Mouse (Mus musculus): ENCODE results near the gene Ccno. TPM values are rescaled to one million over a fixed set of nuclear protein-coding genes. Genes with fewer than 3 reads are reported as not detected.

The Ccno gene
- polyA plus RNA-seq (2014; fragmentation: Nextera tagmentation; extraction: Ambion mirVana) = 5.3 and 7.3 TPM in 2 replicates

DNA sequence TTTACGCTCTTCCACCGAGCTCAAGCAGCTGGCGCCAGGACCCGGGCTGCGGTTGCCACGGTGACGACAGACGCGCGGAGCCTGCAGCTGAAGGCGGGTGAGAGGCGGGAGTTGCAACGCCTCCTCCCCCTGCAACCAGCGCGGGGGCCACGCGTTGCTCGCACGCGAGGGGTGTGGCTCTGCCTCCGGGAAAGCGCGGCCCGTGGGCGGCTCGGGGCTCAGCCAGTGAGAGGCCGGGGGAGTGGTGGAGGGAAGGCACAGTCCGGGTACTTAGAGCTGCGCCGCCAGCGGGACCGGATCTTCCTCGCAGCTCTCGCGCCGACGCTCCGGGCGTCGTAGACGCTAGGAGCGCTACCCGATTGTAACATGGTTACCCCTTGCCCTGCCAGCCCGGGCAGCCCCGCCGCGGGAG is at the start of gene Ccno:
TSS of gene Ccno (plus strand) at position 271 of the 412 bp plus-strand sequence.
- peaks cover 26% of the 10 kb centered on the region for H3K4me1 ChIP-seq (replicated peaks; ENCODE audit: control insufficient read depth, insufficient read depth, low read length)

DNA sequence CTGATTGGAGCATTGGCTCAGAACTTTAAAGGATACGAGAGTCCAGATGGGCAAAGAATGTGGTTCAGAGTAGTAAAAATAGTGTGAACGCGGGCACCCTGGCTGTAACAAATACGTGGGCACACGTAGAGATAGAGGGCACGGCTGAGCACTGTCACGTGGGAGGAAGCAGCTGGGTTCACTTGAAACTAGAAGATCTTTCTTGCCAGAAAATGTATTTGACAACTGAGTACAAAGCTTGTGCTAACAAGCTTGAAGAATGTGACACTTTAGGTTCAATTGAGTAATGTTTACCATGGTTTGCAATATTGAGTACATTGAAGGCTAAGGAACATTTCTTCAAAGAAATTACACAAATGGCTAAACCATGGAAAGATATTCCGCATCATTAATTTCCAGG is 49.5 kb upstream of the Ccno start:
- no peak overlapping the region for H3K4me2 ChIP-seq (ENCODE audit: low read depth, low read length, severe bottlenecking)
- DNase-seq (ENCODE audit: low spot score) = no peak
- no peaks in the 10 kb centered on the region for H3K4me1 ChIP-seq (replicated peaks; ENCODE audit: control insufficient read depth, insufficient read depth, low read length)
- no peaks in the 10 kb centered on the region for H3K27me3 ChIP-seq (ENCODE audit: control insufficient read depth, insufficient read depth, low read length)
- 97% methylated on average over 8 of the region's 8 CpGs for WGBS
- no peak for ATAC-seq (replicated peaks; ENCODE audit: low FRiP score)
- no peaks in the 10 kb centered on the region for H3K9me3 ChIP-seq (ENCODE audit: control insufficient read depth, low read length)
- no peaks in the 10 kb centered on the region; the same call in 1 of the 2 replicates for H3K36me3 ChIP-seq (ENCODE audit: control insufficient read depth, insufficient read depth, low read length)
- H3K4me3 ChIP-seq (ENCODE audit: low read depth, low read length) = no peak overlapping the region
- H3K9ac ChIP-seq (ENCODE audit: low read length) = no peak overlapping the region
- no peak overlapping the region for H3K27ac ChIP-seq (ENCODE audit: low read depth, low read length)

More for the DNA sequence above, at the start of gene Ccno:
- DNase-seq (ENCODE audit: low spot score) (peak; percentile 94), ATAC-seq (replicated peaks; ENCODE audit: low FRiP score) (peak; percentile 90)
- Histone ChIP-seq H3K4me3 (ENCODE audit: low read depth, low read length) (peak within 1 kb of the TSS; percentile 43), H3K4me2 (ENCODE audit: low read depth, low read length, severe bottlenecking) (peak within 1 kb of the TSS; percentile 92), H3K36me3 (ENCODE audit: control insufficient read depth, insufficient read depth, low read length) (no peaks in the 10 kb centered on the region), H3K9ac (ENCODE audit: low read length) (peak within 1 kb of the TSS; percentile 37), H3K9me3 (ENCODE audit: control insufficient read depth, low read length) (no peaks in the 10 kb centered on the region), H3K27me3 (ENCODE audit: control insufficient read depth, insufficient read depth, low read length) (peaks cover 61% of the 10 kb centered on the region), H3K27ac (ENCODE audit: low read depth, low read length) (no peak within 1 kb of the TSS)
- WGBS = under 1% methylated on average over 47 of the region's 47 CpGs

- Histone ChIP-seq H3K9me3 (ENCODE audit: control insufficient read depth, low read length) (no peaks in the 10 kb centered on the region), H3K27ac (ENCODE audit: low read depth, low read length) (no peak overlapping the region), H3K4me1 (replicated peaks; ENCODE audit: control insufficient read depth, insufficient read depth, low read length) (no peaks in the 10 kb centered on the region), H3K9ac (ENCODE audit: low read length) (no peak overlapping the region), H3K4me3 (ENCODE audit: low read depth, low read length) (no peak overlapping the region), H3K36me3 (ENCODE audit: control insufficient read depth, insufficient read depth, low read length) (no peaks in the 10 kb centered on the region; the same call in 1 of the 2 replicates), H3K27me3 (ENCODE audit: control insufficient read depth, insufficient read depth, low read length) (no peaks in the 10 kb centered on the region), H3K4me2 (ENCODE audit: low read depth, low read length, severe bottlenecking) (no peak overlapping the region)
- ATAC-seq (replicated peaks; ENCODE audit: low FRiP score) (no peak), DNase-seq (ENCODE audit: low spot score) (no peak)
- WGBS = 82% methylated on average over 15 of the region's 15 CpGs
Measured at GRCm38 (mm10) chr13:112941879-112942330, 45.7 kb upstream of the Ccno start.

- Histone ChIP-seq H3K9ac (ENCODE audit: low read length) (no peak overlapping the region), H3K36me3 (ENCODE audit: control insufficient read depth, insufficient read depth, low read length) (no peaks in the 10 kb centered on the region; the same call in 1 of the 2 replicates), H3K9me3 (ENCODE audit: control insufficient read depth, low read length) (no peaks in the 10 kb centered on the region), H3K27ac (ENCODE audit: low read depth, low read length) (no peak overlapping the region), H3K4me2 (ENCODE audit: low read depth, low read length, severe bottlenecking) (no peak overlapping the region), H3K27me3 (ENCODE audit: control insufficient read depth, insufficient read depth, low read length) (no peaks in the 10 kb centered on the region), H3K4me1 (replicated peaks; ENCODE audit: control insufficient read depth, insufficient read depth, low read length) (no peaks in the 10 kb centered on the region), H3K4me3 (ENCODE audit: low read depth, low read length) (no peak overlapping the region)
- ATAC-seq (replicated peaks; ENCODE audit: low FRiP score) (no peak), DNase-seq (ENCODE audit: low spot score) (no peak)
- WGBS = 94% methylated on average over 9 of the region's 9 CpGs
Measured at GRCm38 (mm10) chr13:112945312-112945711, 42.3 kb upstream of the Ccno start.

- Histone ChIP-seq H3K4me1 (replicated peaks; ENCODE audit: control insufficient read depth, insufficient read depth, low read length) (no peaks in the 10 kb centered on the region), H3K27me3 (ENCODE audit: control insufficient read depth, insufficient read depth, low read length) (no peaks in the 10 kb centered on the region), H3K9me3 (ENCODE audit: control insufficient read depth, low read length) (no peaks in the 10 kb centered on the region), H3K27ac (ENCODE audit: low read depth, low read length) (no peak overlapping the region), H3K4me2 (ENCODE audit: low read depth, low read length, severe bottlenecking) (no peak overlapping the region), H3K36me3 (ENCODE audit: control insufficient read depth, insufficient read depth, low read length) (no peaks in the 10 kb centered on the region; the same call in 1 of the 2 replicates), H3K9ac (ENCODE audit: low read length) (no peak overlapping the region), H3K4me3 (ENCODE audit: low read depth, low read length) (no peak overlapping the region)
- ATAC-seq (replicated peaks; ENCODE audit: low FRiP score) = no peak
- WGBS = 86% methylated on average over 6 of the region's 6 CpGs
- DNase-seq (ENCODE audit: low spot score) = no peak
Measured at GRCm38 (mm10) chr13:112945900-112946299, 41.7 kb upstream of the Ccno start.

- Histone ChIP-seq H3K27me3 (ENCODE audit: control insufficient read depth, insufficient read depth, low read length) (no peaks in the 10 kb centered on the region), H3K4me1 (replicated peaks; ENCODE audit: control insufficient read depth, insufficient read depth, low read length) (no peaks in the 10 kb centered on the region), H3K4me3 (ENCODE audit: low read depth, low read length) (no peak overlapping the region), H3K9me3 (ENCODE audit: control insufficient read depth, low read length) (no peaks in the 10 kb centered on the region), H3K9ac (ENCODE audit: low read length) (no peak overlapping the region), H3K27ac (ENCODE audit: low read depth, low read length) (no peak overlapping the region), H3K36me3 (ENCODE audit: control insufficient read depth, insufficient read depth, low read length) (no peaks in the 10 kb centered on the region; the same call in 1 of the 2 replicates), H3K4me2 (ENCODE audit: low read depth, low read length, severe bottlenecking) (no peak overlapping the region)
- ATAC-seq (replicated peaks; ENCODE audit: low FRiP score) (no peak), DNase-seq (ENCODE audit: low spot score) (no peak)
- WGBS = 95% methylated on average over 8 of the region's 8 CpGs
Measured at GRCm38 (mm10) chr13:112954067-112954466, 33.5 kb upstream of the Ccno start.

DNA sequence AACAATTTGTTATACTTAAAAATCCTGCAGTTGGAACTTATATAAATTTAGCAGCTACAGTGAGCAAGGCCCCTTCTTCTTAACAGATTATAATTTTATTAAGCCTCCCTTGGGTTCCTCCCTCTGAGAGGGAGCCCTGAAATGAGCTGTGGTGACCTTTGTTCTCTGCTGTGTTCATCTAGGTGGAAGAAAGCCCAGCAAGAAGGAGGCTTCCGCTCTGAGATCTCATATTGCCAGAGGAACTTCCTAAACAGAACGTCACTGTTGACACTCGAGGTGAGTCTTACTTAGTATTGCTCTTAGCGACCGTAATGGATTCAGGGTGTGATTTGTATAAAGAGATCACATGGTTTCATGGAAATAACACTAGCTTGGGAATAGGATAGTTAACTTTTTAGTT is 24.5 kb upstream of the Ccno start:
- ATAC-seq (replicated peaks; ENCODE audit: low FRiP score) = no peak
- WGBS = 87% methylated on average over 5 of the region's 5 CpGs
- H3K36me3 ChIP-seq (ENCODE audit: control insufficient read depth, insufficient read depth, low read length) = no peaks in the 10 kb centered on the region; the same call in 1 of the 2 replicates

GRCm38 (mm10) chr13:112964421-112964820 is 23.2 kb upstream of the Ccno start:
- Histone ChIP-seq H3K27me3 (ENCODE audit: control insufficient read depth, insufficient read depth, low read length) (no peaks in the 10 kb centered on the region), H3K9ac (ENCODE audit: low read length) (no peak overlapping the region), H3K9me3 (ENCODE audit: control insufficient read depth, low read length) (no peaks in the 10 kb centered on the region), H3K36me3 (ENCODE audit: control insufficient read depth, insufficient read depth, low read length) (no peaks in the 10 kb centered on the region; the same call in 1 of the 2 replicates), H3K4me1 (replicated peaks; ENCODE audit: control insufficient read depth, insufficient read depth, low read length) (no peaks in the 10 kb centered on the region), H3K27ac (ENCODE audit: low read depth, low read length) (no peak overlapping the region), H3K4me2 (ENCODE audit: low read depth, low read length, severe bottlenecking) (no peak overlapping the region), H3K4me3 (ENCODE audit: low read depth, low read length) (no peak overlapping the region)
- 91% methylated on average over 12 of the region's 12 CpGs for WGBS
- no peak for DNase-seq (ENCODE audit: low spot score)
- no peak for ATAC-seq (replicated peaks; ENCODE audit: low FRiP score)

More for the DNA sequence above, 24.5 kb upstream of the Ccno start:
- Histone ChIP-seq H3K27ac (ENCODE audit: low read depth, low read length) (no peak overlapping the region), H3K9ac (ENCODE audit: low read length) (no peak overlapping the region), H3K4me1 (replicated peaks; ENCODE audit: control insufficient read depth, insufficient read depth, low read length) (no peaks in the 10 kb centered on the region), H3K9me3 (ENCODE audit: control insufficient read depth, low read length) (no peaks in the 10 kb centered on the region), H3K4me3 (ENCODE audit: low read depth, low read length) (no peak overlapping the region), H3K4me2 (ENCODE audit: low read depth, low read length, severe bottlenecking) (no peak overlapping the region), H3K27me3 (ENCODE audit: control insufficient read depth, insufficient read depth, low read length) (no peaks in the 10 kb centered on the region)
- DNase-seq (ENCODE audit: low spot score) = no peak

GRCm38 (mm10) chr13:112967267-112967666 is 20.3 kb upstream of the Ccno start:
- Histone ChIP-seq H3K36me3 (ENCODE audit: control insufficient read depth, insufficient read depth, low read length) (no peaks in the 10 kb centered on the region; the same call in 1 of the 2 replicates), H3K27me3 (ENCODE audit: control insufficient read depth, insufficient read depth, low read length) (no peaks in the 10 kb centered on the region), H3K4me2 (ENCODE audit: low read depth, low read length, severe bottlenecking) (no peak overlapping the region), H3K4me3 (ENCODE audit: low read depth, low read length) (no peak overlapping the region), H3K9ac (ENCODE audit: low read length) (no peak overlapping the region), H3K4me1 (replicated peaks; ENCODE audit: control insufficient read depth, insufficient read depth, low read length) (no peaks in the 10 kb centered on the region), H3K27ac (ENCODE audit: low read depth, low read length) (no peak overlapping the region), H3K9me3 (ENCODE audit: control insufficient read depth, low read length) (no peaks in the 10 kb centered on the region)
- ATAC-seq (replicated peaks; ENCODE audit: low FRiP score) = no peak
- 94% methylated on average over 5 of the region's 5 CpGs for WGBS
- DNase-seq (ENCODE audit: low spot score) = no peak

Data from forebrain, embryonic 11.5 days (tissue).